Mouse (Mus musculus): ENCODE data around the gene C1ra.
"Not testable (repeated sequence)": the region's sequence is repeated elsewhere in the genome, so short reads cannot be mapped to it uniquely, and the experiment has no call there.

Gene C1ra

GRCm38 (mm10) chr6:124487509-124487908 is 24.7 kb upstream of the C1ra start:
- DNase-seq: no peak

DNA sequence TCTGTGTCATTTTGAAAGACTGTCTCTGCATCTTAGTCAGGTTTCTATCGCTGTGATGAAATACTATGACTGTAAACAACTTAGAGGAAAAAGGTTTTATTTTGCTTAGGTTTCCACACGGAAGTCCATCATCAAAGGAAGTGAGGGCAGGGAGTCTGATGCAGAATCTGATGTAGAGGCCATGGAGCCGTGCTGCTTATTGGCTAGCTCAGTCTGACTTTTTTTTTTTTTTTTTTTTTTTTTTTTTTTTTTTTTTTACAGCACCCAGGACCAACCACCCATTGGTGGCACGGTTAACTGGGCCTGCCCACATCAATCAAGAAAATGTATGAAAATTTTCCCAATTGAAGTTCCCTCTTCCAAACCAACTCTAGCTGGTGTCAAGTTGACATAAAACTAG is 23.3 kb upstream of the C1ra start:
- DNase-seq: no peak

DNA sequence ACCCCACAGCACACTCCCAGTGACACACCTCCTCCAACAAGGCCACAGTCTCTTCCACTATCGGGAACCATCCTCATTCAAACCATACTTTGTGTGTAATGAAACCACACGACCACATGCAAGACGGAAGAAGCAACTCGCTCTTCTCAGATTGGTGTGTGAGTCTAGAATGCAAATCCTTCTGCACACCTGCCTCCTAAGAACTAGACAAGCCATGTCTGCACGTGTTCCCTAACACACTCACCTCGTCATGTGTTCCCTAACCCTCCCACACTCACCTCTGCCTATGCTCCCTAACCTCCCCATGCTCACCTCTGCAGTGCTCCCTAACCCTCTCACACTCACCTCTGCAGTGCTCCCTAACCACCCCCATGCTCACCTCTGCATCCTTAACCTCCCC is 20.8 kb upstream of the C1ra start:
- DNase-seq: no peak

- DNase-seq: peak; percentile 19 to 27
Observed at GRCm38 (mm10) chr6:124492842-124493561, 19.2 kb upstream of the C1ra start, which contains the start of gene C1rl. Gene C1rl (plus strand): TSS chr6:124493113.

DNA sequence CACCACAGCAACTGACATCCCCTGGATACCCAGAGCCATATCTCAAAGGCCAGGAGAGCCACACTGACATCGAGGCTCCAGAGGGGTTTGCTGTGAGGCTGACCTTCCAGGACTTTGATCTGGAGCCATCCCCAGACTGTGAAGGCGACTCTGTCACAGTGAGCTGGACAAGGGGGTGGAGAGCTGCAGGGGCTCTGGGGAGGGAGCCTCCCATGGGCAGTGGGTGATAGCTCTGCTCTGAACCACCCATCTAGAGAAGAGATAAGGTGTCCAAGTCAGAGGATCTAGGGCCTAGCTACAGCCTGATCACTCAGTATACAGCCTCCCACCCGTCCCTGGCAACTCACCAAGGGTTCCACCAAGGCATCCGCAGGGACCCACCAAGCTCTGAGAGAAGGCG is 18.3 kb upstream of the C1ra start:
- DNase-seq: no peak

DNA sequence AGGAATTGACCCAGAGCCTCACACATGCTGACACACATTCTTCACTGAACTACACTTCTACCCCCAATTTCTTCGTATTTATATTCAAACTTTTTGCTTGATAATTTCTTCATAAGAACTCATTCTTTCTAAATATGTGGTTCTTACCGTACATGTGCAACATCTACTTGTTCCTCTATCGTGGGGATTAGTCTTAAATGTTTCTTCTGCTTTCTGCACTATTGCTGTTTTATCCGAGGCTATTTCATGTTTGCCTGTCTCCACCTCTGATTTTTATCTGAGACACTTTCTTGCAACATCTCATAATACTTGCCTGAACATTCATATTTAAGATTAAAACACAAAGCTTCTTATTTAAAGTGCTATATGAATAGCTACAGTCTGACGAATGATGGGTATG is 16.2 kb upstream of the C1ra start:
- no peak for DNase-seq

- no peak for DNase-seq
Observed at GRCm38 (mm10) chr6:124499914-124500566, 12.2 kb upstream of the C1ra start.

DNA sequence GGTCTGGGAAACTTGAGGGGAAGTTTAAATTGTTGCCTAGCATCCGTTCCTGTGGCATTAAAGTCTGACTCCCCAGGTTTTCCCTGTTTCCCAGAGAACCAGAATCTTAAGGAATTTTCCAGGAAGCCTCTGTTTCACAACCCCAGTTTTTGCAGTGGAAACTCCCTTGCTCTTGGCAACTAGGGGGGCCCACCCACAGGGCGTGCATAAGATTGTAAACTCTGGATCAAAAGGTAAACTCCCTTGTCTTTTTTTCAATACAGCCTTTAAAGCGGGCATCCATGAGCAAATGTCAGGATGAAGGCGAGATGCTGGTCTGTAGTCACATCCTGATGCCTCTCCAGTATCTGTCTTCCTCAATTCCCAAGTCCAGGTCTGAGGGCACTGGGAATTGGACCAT is 10.7 kb upstream of the C1ra start:
- no peak for DNase-seq

DNA sequence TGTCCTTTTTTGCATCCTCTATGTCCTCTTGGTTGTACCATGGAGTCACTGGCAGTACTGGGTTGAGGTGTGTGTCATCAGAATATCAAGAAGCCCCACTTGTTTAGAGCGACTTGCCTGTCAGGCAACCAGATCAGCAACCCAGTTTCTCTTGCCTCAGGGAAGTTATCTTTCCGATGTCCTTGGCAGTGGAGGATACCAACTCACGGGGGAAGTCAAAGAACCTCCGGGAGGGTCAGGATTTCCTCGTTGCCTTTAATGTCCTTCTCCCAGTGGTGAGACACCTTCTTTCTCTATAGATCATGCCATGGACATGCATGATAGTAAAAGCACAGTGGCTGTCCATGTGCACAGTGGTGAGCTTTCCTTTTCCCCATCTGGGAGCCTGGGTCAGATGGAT is 10.2 kb upstream of the C1ra start:
- DNase-seq: no peak

DNA sequence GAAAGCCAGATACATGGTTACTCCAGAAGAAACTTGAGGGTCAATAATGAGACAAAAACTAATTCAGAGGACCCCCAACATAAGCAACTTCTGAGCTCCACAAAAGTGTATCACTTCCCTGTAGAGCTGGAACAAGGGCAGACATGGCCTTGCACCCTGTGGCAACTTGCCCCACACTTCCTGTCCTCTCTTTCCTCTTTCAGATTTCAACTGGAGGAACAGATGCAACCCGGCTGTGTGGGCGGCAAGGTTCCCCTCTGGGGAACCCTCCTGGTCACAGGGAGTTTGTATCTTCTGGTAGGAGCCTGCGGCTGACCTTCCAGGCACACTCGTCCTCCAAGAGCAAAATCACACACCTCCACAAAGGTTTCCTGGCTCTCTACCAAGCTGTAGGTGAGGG is 7.2 kb upstream of the C1ra start:
- DNase-seq: no peak

DNA sequence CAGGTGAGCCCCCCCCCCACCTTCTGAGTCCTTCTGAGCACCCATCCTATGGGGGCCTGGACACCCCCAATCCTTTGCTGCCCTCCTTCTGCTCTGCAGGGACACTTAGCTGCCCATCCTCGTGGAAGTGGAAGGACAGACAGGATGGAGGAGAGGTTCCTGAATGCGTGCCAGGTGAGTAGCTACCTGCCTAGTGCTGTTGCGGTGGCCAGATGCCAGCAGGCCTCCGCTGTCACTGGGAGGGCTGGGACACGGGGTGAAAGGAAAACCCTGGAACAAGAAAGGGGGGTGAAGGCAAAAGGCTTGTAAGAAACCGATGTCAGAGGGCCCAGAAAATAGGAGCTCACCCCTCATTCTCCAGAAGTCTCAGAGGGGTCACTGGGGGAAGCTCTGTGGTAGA is 5.2 kb upstream of the C1ra start:
- DNase-seq: no peak

- no peak for DNase-seq
Observed at GRCm38 (mm10) chr6:124508292-124508691, 3.9 kb upstream of the C1ra start.

DNA sequence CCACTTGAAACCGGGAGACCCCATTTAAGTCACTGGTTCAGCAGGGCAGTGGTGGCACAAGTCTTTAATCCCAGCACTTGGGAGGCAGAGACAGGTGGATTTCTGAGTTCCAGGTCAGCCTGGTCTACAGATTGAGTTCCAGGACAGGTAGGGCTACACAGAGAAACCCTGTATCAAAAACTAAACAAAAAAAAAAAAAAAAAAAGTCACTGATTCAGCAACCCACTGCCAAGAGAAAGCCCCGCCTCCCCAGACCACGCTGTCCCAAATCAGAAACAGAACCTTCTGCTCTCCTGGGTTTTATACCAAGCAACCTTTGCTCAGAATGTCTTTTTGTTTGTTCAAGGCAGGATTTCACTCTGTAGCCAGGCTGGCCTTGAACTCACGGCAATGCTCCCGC is 3.0 kb upstream of the C1ra start:
- not testable (repeated sequence) for DNase-seq

DNA sequence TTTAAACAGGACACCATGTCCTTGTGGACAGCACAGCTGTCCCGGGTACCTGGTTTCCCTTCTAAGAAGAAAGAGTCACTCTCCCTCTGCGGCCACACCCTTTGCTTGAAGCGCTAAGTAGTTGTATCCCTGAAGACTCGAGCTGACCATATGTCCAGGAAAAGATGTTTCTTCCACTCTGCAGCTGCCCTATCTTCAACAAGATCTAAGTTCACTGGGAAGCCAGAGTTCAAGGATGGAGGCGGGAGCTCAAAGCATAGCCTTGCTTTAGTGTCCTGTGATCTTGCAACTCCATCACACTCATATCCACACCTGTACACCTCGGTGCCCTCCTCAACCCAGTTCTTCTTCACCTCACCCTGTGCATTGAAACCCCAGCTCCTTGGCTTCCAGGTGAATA is 269 bp upstream of the C1ra start:
- no peak for DNase-seq

DNA sequence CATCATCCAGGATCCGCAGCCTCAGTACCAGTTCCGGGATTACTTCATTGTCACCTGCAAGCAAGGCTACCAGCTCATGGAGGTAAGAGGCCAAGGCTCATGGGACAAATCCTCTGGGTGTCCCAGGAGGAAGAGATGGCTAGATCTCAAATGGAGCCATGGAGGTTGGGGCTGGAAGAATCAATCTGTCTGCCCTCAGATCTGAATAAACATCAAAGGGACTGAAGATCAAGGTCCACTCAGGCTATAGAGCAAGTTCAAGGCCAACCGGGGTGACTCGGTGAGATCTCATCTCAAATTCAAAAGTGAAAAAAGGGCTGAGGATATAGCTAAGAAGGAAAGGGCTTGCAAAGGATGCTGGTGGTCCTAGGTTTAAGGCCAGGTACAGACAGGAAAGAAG is 5.5 kb downstream of the C1ra start:
- DNase-seq: not testable (repeated sequence)

DNA sequence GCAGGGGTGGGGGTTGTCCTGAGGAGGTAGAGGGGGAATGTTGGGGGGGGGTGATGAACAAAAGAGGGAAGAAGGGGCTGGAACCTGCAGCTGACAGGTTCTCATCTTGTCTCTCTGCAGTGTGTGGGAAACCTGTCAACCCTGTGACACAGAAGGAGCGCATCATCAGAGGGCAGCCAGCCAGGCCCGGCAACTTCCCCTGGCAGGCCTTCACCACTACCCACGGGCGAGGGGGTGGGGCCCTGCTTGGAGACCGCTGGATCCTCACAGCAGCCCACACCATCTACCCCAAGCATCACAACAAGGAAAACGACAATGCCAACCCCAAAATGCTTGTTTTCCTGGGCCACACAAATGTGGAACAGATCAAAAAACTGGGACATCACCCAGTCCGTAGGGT is 9.9 kb downstream of the C1ra start:
- DNase-seq: not testable (repeated sequence)

- DNase-seq: no peak
Observed at GRCm38 (mm10) chr6:124527881-124528280, 15.7 kb downstream of the C1ra start.

- no peak for DNase-seq
Observed at GRCm38 (mm10) chr6:124531077-124531476, 18.9 kb downstream of the C1ra start.

DNA sequence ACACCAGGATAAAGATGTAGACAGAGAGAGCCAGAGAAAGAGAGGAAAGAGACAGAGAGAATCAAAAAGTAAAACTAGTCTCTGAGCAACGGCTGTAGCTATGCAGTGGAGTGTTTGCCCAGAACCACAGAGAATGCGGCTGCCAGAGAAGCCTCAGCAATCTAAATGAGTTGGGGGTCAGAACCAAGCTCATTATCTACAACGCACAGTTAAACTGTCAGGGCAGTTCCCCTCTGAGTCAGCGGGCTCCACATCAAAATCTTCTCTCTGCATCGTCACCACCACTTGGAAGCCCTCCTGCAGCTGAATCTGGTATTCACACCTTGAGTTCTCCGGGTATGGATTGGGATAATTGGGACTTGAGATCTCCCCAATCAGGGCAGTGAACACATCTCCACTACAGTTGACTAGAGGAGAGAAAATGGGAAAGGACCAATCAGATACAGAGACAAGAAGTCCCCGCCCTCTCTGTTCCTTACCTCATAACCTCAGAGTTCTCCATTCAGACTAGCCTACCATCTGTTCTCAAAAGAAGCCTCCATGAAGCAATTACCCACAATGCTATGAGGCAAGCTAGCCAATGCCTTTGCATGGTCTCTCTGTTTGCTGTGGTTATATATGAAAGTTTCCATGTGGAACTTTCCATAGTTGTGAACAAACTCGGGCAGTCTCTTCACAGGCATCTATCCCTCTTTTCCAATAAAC is 24.1 kb downstream of the C1ra start:
- not testable (repeated sequence) for DNase-seq

DNA sequence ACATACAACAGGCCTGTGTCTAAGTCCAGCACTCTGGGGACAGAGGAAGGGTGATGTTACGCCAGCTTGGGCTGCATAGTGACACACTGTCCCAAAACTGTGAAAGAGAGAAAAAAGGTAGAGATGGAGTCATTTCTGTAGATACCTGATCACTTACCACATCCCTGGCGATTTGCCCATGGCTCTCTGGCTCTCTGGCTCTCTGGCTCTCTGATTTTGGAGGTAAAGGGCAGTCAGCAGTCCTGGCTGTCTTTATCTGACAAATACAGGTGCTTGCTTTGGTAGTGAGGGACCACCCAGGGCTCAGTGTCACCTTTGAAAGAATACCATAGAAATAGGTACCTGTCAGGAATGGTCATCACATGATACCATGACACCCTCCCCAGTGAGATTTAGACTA is 29.0 kb downstream of the C1ra start:
- not testable (repeated sequence) for DNase-seq

- DNase-seq: not testable (repeated sequence)
Observed at GRCm38 (mm10) chr6:124542284-124542683, 30.1 kb downstream of the C1ra start, which contains the start of gene C1s1. Gene C1s1 (minus strand): TSS chr6:124542359.

DNA sequence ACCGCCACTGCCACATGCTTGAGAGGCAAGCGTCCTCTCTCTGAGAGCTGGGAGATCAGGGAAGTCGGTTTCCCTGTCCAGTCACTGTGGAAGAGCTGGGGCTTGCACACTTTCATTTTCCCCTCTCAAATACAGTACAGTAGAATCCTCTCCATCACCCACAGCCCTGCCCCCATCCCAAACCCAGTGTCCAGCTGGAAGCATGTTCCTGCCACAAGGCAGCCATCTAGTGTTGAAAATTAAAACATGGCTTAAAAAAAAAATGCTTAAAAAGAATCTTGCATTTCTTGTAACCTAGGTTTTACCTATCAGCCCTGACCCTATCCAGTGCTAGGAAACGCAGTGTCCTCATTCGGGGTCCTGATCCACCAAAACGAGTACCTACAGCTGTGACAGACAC is 32.3 kb downstream of the C1ra start:
- DNase-seq: no peak

DNA sequence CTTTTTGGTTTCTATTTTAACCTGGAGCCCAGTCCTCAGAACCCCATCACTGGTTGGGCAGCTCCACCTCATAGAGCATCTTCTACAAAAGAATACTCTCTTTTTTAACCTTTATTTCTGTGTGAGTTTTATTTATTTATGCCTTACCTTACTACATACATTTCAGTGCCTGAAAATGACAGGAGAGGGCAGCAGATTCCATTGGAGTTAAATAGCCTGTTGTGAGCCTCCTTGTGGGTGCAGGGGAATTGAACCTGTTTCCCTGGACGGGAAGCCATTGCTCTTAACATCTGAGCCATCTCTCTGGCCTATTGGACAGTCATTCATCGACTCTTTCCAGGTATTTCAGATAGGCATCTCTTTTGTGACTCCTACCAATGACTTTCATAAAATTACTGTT is 33.2 kb downstream of the C1ra start:
- DNase-seq: no peak

DNA sequence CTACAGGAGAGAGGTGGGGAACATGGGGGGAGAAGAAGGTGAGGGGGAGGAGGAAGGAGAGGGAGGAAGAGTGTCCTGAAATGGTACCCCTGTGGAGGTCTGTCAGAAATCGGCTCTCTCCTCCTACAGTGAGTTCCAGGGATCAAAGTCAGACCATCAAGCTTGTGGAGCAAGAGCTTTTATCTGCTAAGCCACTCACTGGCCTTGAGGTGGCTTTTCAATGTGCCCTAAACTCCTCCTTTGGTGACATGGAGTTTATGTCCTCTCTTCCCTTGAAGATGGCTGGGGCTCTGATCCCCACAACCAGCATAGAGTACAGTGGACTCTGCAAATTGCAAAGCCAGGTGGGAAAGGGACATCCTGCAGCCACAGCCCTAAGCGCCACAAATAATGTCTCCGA is 35.8 kb downstream of the C1ra start:
- DNase-seq: not testable (repeated sequence)

All from thymus, adult 18-20 months (tissue).